Mouse (Mus musculus) ES-Bruce4 (cell line): ENCODE measurements at regions not wholly inside any gene's neighbourhood (a gene's known extent, or its start where the extent isn't known, plus 50 kb on each side); places are given as distances from the start of the nearest gene placed in this dataset.
A peak's percentile ranks its signal among the peaks of the same experiment; 100 is the strongest.

Experiments used
- H3K27ac ChIP-seq: 2 replicates; pipeline ENCODE4 v1.5.1; 2012; ENCODE audit warnings: low read length, inconsistent platforms; ENCODE audit not compliant: insufficient read depth
- H3K27me3 ChIP-seq: 2 replicates; pipeline ENCODE4 v1.6.1; 2012; ENCODE audit warnings: mild to moderate bottlenecking, low read length, inconsistent platforms; ENCODE audit not compliant: control insufficient read depth, poor library complexity, insufficient read depth, severe bottlenecking
- H3K36me3 ChIP-seq: 2 replicates; pipeline ENCODE4 v1.6.1; 2012; ENCODE audit warnings: inconsistent platforms, mild to moderate bottlenecking, low read length, moderate library complexity; ENCODE audit not compliant: control insufficient read depth, poor library complexity, insufficient read depth, severe bottlenecking
- H3K4me1 ChIP-seq: one replicate; pipeline ENCODE4 v1.8.1; 2011; ENCODE audit warnings: low read length; ENCODE audit not compliant: control insufficient read depth, insufficient read depth
- H3K4me3 ChIP-seq: 2 replicates; pipeline ENCODE4 v1.5.1; 2011; ENCODE audit warnings: low read depth, mild to moderate bottlenecking, low read length
- H3K9ac ChIP-seq: 2 replicates; pipeline ENCODE4 v1.6.1; 2012; ENCODE audit warnings: low read depth, mild to moderate bottlenecking, inconsistent platforms; ENCODE audit not compliant: poor library complexity, severe bottlenecking
- H3K9me3 ChIP-seq: replicated peaks from 2 replicates; pipeline ENCODE4 v1.6.1; 2012; ENCODE audit warnings: mild to moderate bottlenecking, low read length, inconsistent platforms; ENCODE audit not compliant: control insufficient read depth, poor library complexity, insufficient read depth, severe bottlenecking
- CTCF ChIP-seq: IDR thresholded peaks from one replicate; pipeline ENCODE4 v1.8.1; 2011; ENCODE audit warnings: low read depth, low read length
- EP300 ChIP-seq: IDR thresholded peaks from 2 replicates; pipeline ENCODE4 v1.6.1; 2011; ENCODE audit warnings: low read depth, low read length; ENCODE audit not compliant: insufficient read depth
- POLR2A ChIP-seq: IDR thresholded peaks from one replicate; pipeline ENCODE4 v1.8.1; 2011; ENCODE audit warnings: low read length; ENCODE audit not compliant: insufficient read depth

GRCm38 (mm10) chr13:40652916-40653315 lies 85.3 kb downstream of the Tfap2a start:
- Histone ChIP-seq H3K27me3 (peaks cover 2% of the 10 kb centered on the region; the same call in 1 of the 2 replicates), H3K9ac (no peak overlapping the region), H3K36me3 (no peaks in the 10 kb centered on the region), H3K4me1 (peaks cover 1% of the 10 kb centered on the region), H3K4me3 (no peak overlapping the region), H3K27ac (no peak overlapping the region), H3K9me3 (no peaks in the 10 kb centered on the region)
- TF ChIP-seq POLR2A = no peak
- no peak for TF ChIP-seq EP300
- TF ChIP-seq CTCF = no peak

- H3K27me3 ChIP-seq = peaks cover 2% of the 10 kb centered on the region; the same call in 1 of the 2 replicates
- TF ChIP-seq CTCF (no peak), EP300 (no peak), POLR2A (no peak)
- H3K36me3 ChIP-seq = no peaks in the 10 kb centered on the region
- no peak overlapping the region for H3K4me3 ChIP-seq
- H3K27ac ChIP-seq = no peak overlapping the region
- H3K9ac ChIP-seq = no peak overlapping the region
- no peaks in the 10 kb centered on the region for H3K9me3 ChIP-seq
- peaks cover 1% of the 10 kb centered on the region for H3K4me1 ChIP-seq
Measured at GRCm38 (mm10) chr13:40651056-40651455, 87.1 kb downstream of the Tfap2a start.

GRCm38 (mm10) chr13:40650036-40650709 lies 88.0 kb downstream of the Tfap2a start:
- no peaks in the 10 kb centered on the region for H3K9me3 ChIP-seq
- peaks cover 1% of the 10 kb centered on the region for H3K4me1 ChIP-seq
- H3K9ac ChIP-seq = no peak overlapping the region
- no peaks in the 10 kb centered on the region for H3K36me3 ChIP-seq
- TF ChIP-seq CTCF = no peak
- no peak for TF ChIP-seq EP300
- peak overlapping the region; percentile 55 for H3K27ac ChIP-seq
- H3K4me3 ChIP-seq = no peak overlapping the region
- H3K27me3 ChIP-seq = peaks cover 2% of the 10 kb centered on the region; the same call in 1 of the 2 replicates

GRCm38 (mm10) chr13:40649096-40650035 lies 88.8 kb downstream of the Tfap2a start:
- Histone ChIP-seq H3K4me3 (no peak overlapping the region), H3K9ac (no peak overlapping the region), H3K27me3 (peaks cover under 1% of the 10 kb centered on the region; the same call in 1 of the 2 replicates), H3K36me3 (no peaks in the 10 kb centered on the region), H3K4me1 (peaks cover 1% of the 10 kb centered on the region), H3K9me3 (no peaks in the 10 kb centered on the region), H3K27ac (peak overlapping the region; percentile 66; the same call in 1 of the 2 replicates)
- no peak for TF ChIP-seq CTCF
- no peak for TF ChIP-seq POLR2A
- 0 out of 2 replicates have a peak, but pooled peaks have one; percentile 31 for TF ChIP-seq EP300

GRCm38 (mm10) chr13:40646131-40646530 lies 92.0 kb downstream of the Tfap2a start:
- Histone ChIP-seq H3K27ac (no peak overlapping the region), H3K9ac (no peak overlapping the region), H3K4me3 (no peak overlapping the region), H3K9me3 (no peaks in the 10 kb centered on the region), H3K4me1 (peaks cover 1% of the 10 kb centered on the region), H3K27me3 (no peaks in the 10 kb centered on the region; the same call in 1 of the 2 replicates), H3K36me3 (no peaks in the 10 kb centered on the region)
- no peak for TF ChIP-seq POLR2A
- TF ChIP-seq EP300 = no peak
- TF ChIP-seq CTCF = no peak
